Mouse (Mus musculus): Measurements from ENCODE around the gene Lsamp. TPM values are rescaled to one million over a fixed set of nuclear protein-coding genes. Genes with fewer than 3 reads are reported as not detected.
A peak's percentile ranks its signal among the peaks of the same experiment; 100 is the strongest.

Gene Lsamp
- total and polyA plus RNA-seq, 2 experiments from 2014 or later, result 122 to 157 TPM

GRCm38 (mm10) chr16:42169447-42170140 lies 2185.4 kb downstream of the Lsamp start:
- no peaks in the 10 kb centered on the region for H3K9me3 ChIP-seq (ENCODE audit: low read length)
- DNase-seq (ENCODE audit: low spot score), result peak; percentile 88
- 23% methylated on average over 8 of the region's 8 CpGs for WGBS
- H3K4me3 ChIP-seq (ENCODE audit: low read length), result no peak overlapping the region
- H3K9ac ChIP-seq (replicated peaks; ENCODE audit: low read length), result no peak overlapping the region
- H3K4me2 ChIP-seq (ENCODE audit: low read depth, low read length), result no peak overlapping the region
- ATAC-seq, result peak; percentile 68
- no peak overlapping the region for H3K27ac ChIP-seq
- peak; percentile 95 for TF ChIP-seq CTCF (IDR thresholded peaks at IDR 0.05; ENCODE audit: low read depth)
- H3K36me3 ChIP-seq (ENCODE audit: insufficient read depth, low read length), result no peaks in the 10 kb centered on the region
- no peaks in the 10 kb centered on the region for H3K4me1 ChIP-seq (ENCODE audit: insufficient read depth, low read length)
- no peaks in the 10 kb centered on the region for H3K27me3 ChIP-seq (ENCODE audit: insufficient read depth, low read length)

GRCm38 (mm10) chr16:42172476-42172875 lies 2188.3 kb downstream of the Lsamp start:
- peak; percentile 93 for DNase-seq (ENCODE audit: low spot score)
- Histone ChIP-seq H3K36me3 (ENCODE audit: insufficient read depth, low read length) (no peaks in the 10 kb centered on the region), H3K4me1 (ENCODE audit: insufficient read depth, low read length) (no peaks in the 10 kb centered on the region), H3K9me3 (ENCODE audit: low read length) (no peaks in the 10 kb centered on the region), H3K4me2 (ENCODE audit: low read depth, low read length) (no peak overlapping the region), H3K9ac (replicated peaks; ENCODE audit: low read length) (no peak overlapping the region), H3K27ac (no peak overlapping the region), H3K4me3 (ENCODE audit: low read length) (no peak overlapping the region), H3K27me3 (ENCODE audit: insufficient read depth, low read length) (no peaks in the 10 kb centered on the region)
- ATAC-seq, result peak; percentile 66; the same call in 1 of the 2 replicates
- peak; percentile 87 for TF ChIP-seq CTCF (IDR thresholded peaks at IDR 0.05; ENCODE audit: low read depth)
- WGBS, result 25% methylated on average over 11 of the region's 11 CpGs

GRCm38 (mm10) chr16:42178866-42179265 lies 2194.7 kb downstream of the Lsamp start:
- H3K4me1 ChIP-seq (ENCODE audit: insufficient read depth, low read length), result no peaks in the 10 kb centered on the region
- H3K9me3 ChIP-seq (ENCODE audit: low read length), result no peaks in the 10 kb centered on the region
- no peak overlapping the region for H3K4me3 ChIP-seq (ENCODE audit: low read length)
- H3K9ac ChIP-seq (replicated peaks; ENCODE audit: low read length), result no peak overlapping the region
- no peak for DNase-seq (ENCODE audit: low spot score)
- no peak overlapping the region for H3K27ac ChIP-seq
- 59% methylated on average over 3 of the region's 3 CpGs for WGBS
- H3K27me3 ChIP-seq (ENCODE audit: insufficient read depth, low read length), result no peaks in the 10 kb centered on the region
- ATAC-seq, result no peak
- TF ChIP-seq CTCF (IDR thresholded peaks at IDR 0.05; ENCODE audit: low read depth), result no peak
- H3K36me3 ChIP-seq (ENCODE audit: insufficient read depth, low read length), result no peaks in the 10 kb centered on the region
- H3K4me2 ChIP-seq (ENCODE audit: low read depth, low read length), result no peak overlapping the region

GRCm38 (mm10) chr16:42180025-42180424 lies 2195.9 kb downstream of the Lsamp start:
- no peak overlapping the region for H3K27ac ChIP-seq
- DNase-seq (ENCODE audit: low spot score) (no peak), ATAC-seq (no peak)
- no peaks in the 10 kb centered on the region for H3K9me3 ChIP-seq (ENCODE audit: low read length)
- H3K4me1 ChIP-seq (ENCODE audit: insufficient read depth, low read length), result no peaks in the 10 kb centered on the region
- no peak overlapping the region for H3K9ac ChIP-seq (replicated peaks; ENCODE audit: low read length)
- TF ChIP-seq CTCF (IDR thresholded peaks at IDR 0.05; ENCODE audit: low read depth), result no peak
- H3K36me3 ChIP-seq (ENCODE audit: insufficient read depth, low read length), result no peaks in the 10 kb centered on the region
- 75% methylated on average over 6 of the region's 6 CpGs for WGBS
- H3K27me3 ChIP-seq (ENCODE audit: insufficient read depth, low read length), result no peaks in the 10 kb centered on the region
- H3K4me3 ChIP-seq (ENCODE audit: low read length), result no peak overlapping the region
- H3K4me2 ChIP-seq (ENCODE audit: low read depth, low read length), result no peak overlapping the region

GRCm38 (mm10) chr16:42180473-42180872 lies 2196.3 kb downstream of the Lsamp start:
- Histone ChIP-seq H3K27me3 (ENCODE audit: insufficient read depth, low read length) (no peaks in the 10 kb centered on the region), H3K36me3 (ENCODE audit: insufficient read depth, low read length) (no peaks in the 10 kb centered on the region), H3K4me2 (ENCODE audit: low read depth, low read length) (no peak overlapping the region), H3K4me1 (ENCODE audit: insufficient read depth, low read length) (no peaks in the 10 kb centered on the region), H3K27ac (no peak overlapping the region), H3K9me3 (ENCODE audit: low read length) (no peaks in the 10 kb centered on the region), H3K4me3 (ENCODE audit: low read length) (no peak overlapping the region), H3K9ac (replicated peaks; ENCODE audit: low read length) (no peak overlapping the region)
- ATAC-seq (no peak), DNase-seq (ENCODE audit: low spot score) (no peak)
- WGBS, result 98% methylated on average over 11 of the region's 11 CpGs
- no peak for TF ChIP-seq CTCF (IDR thresholded peaks at IDR 0.05; ENCODE audit: low read depth)

GRCm38 (mm10) chr16:42189431-42190081 lies 2205.4 kb downstream of the Lsamp start:
- no peaks in the 10 kb centered on the region for H3K9me3 ChIP-seq (ENCODE audit: low read length)
- H3K4me3 ChIP-seq (ENCODE audit: low read length), result peak overlapping the region; percentile 54
- H3K27ac ChIP-seq, result peak overlapping the region; percentile 100
- H3K4me1 ChIP-seq (ENCODE audit: insufficient read depth, low read length), result peaks cover 4% of the 10 kb centered on the region; the same call in 1 of the 2 replicates
- 13% methylated on average over 14 of the region's 14 CpGs for WGBS
- DNase-seq (ENCODE audit: low spot score) (peak; percentile 75), ATAC-seq (peak; percentile 76)
- H3K4me2 ChIP-seq (ENCODE audit: low read depth, low read length), result peak overlapping the region; percentile 99
- peak overlapping the region; percentile 90 for H3K9ac ChIP-seq (replicated peaks; ENCODE audit: low read length)
- H3K36me3 ChIP-seq (ENCODE audit: insufficient read depth, low read length), result no peaks in the 10 kb centered on the region
- TF ChIP-seq CTCF (IDR thresholded peaks at IDR 0.05; ENCODE audit: low read depth), result no peak
- H3K27me3 ChIP-seq (ENCODE audit: insufficient read depth, low read length), result no peaks in the 10 kb centered on the region
